Mouse (Mus musculus): ENCODE measurements around the gene Rap1b.

The Rap1b gene

DNA sequence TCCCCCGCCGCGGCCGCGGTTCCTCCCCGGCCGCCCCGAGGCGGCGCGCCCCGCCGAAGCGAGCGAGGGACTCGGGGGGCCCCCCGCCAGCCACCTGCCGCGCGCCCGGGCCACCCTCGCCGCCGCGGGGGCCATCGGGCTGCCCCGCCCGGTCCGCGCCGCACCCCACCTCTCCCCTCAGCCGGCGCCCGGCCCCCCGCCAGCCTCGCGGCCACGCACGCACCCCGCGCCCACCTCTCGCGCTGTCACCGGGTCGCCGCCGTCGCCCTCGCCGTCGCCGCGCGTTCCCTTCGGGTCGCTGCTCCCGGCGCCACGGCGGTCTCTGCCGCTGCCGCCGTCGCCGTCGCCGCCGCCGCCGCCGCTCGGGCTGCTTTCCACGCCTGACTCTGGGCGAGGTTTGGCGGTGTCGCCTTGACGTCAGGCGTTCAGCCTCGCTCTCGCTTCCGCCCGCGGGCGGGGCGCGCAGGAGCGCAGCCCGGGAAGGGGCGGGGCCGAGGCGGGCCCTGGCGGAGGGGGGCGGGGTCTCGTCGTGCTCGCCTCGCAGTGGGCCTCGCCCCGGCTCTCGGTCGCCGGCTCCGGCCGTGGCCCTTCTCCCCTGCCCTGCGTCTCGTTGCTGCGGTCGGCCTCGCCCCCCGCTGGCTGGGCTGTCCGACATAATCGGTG lies at the start of gene Rap1b:
Gene Rap1b, minus strand, starts transcription at position 439 of the 663 bp plus-strand sequence.
- peak; percentile 96 to 98 for DNase-seq (ENCODE audit: low spot score in 2 of 2)

DNA sequence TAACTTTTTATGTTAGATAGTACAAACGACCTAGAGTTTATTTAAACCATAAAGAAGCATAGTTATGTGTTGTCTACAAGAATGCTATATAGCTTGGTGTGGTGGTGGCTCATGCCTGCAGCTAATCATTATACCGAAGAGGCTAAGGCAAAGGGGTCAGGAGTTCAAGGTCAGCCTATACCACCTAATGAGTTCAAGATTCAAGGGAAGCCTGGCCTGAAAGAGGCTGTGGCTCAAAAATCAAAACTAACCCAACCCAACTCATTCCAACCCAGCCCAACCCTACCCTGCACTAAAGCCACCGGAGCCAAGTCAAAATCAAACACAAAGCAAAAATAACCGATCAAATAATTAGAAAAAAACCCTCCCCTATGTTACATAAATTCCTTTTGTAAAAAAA lies 49.4 kb upstream of the Rap1b start:
- no peak for DNase-seq (ENCODE audit: low spot score in 2 of 2)

DNA sequence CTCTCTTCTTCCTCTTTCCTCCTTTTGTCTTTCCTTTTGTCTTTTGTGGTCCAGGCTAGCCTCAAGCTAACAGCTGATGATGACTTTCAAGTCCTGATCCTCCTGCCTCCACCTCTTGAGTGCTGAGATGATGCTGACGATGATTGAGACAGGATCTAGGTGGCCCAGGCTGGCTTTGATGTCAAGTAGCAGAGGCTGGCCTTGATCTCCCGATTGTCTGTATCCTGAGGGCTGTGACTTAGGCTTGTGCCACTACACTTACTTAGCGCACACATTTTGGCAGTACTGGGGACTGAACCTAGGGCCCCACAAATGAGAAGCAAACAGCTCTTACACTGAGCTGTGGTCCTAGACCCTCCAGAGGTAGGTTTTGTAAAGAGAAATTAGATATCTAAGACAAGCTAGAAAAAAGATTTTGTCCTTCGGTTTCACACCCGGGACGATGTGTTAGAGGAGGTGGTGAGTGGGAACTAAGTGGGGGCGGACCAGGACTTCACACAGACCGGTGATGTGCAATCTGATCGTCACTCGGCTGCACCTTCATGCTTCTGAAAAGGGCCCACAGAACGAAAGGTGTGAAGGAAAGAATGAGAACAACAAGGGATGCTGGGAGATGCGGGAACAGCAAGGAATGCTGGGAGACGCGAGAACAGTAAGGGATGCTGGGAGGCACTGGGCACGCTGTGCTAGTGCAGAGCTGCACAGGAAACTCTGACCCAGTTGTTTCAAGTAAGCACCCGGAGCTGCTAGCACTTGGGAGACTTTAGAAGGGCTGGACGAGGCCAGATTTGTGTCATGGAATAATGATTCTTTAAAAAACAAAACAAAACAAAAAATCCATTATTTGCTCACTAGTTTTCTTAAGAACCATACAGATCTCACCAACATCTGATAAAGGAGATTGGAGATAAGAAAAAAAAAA lies 48.5 kb upstream of the Rap1b start:
- DNase-seq (ENCODE audit: low spot score in 2 of 2): no peak

DNA sequence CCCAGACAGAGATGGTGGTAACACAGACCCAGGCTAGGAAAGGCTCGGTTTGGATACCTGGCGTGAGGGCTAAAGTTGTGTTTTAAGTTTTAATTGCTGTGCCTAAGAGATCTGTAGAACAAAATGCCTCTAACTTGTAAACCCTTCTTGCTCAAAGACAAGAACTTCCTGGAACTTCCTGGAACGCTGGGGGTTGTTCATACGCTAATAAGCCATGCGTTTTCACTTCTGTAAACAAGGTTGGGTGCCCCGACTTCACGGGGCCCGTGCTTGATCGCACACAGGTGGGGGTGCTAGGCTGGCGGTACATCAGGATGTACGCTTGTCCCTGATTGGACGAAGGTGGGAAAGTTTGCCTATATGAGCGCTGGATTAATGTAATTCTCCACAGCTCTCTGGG lies 47.3 kb upstream of the Rap1b start:
- DNase-seq (ENCODE audit: low spot score in 2 of 2): peak in 1 of 2 experiments; percentile 35

DNA sequence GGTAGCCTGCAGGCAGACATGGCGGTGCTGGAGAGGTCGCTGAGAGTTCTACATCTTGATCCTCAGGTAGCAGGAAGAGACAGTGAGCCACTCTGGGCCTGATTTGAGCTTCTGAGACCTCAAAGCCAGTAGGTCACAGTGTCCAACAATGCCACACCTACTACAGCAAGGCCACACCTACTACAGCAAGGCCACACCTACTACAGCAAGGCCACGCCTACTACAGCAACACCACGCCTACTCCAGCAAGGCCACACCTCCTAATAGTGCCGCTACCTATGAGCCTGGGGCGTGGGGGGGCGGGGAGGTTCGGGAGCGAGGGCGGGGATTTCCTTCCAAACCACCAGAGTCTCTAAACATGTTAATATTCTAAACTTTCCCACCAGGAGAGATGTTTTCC lies 45.5 kb upstream of the Rap1b start:
- DNase-seq (ENCODE audit: low spot score in 2 of 2): no peak

DNA sequence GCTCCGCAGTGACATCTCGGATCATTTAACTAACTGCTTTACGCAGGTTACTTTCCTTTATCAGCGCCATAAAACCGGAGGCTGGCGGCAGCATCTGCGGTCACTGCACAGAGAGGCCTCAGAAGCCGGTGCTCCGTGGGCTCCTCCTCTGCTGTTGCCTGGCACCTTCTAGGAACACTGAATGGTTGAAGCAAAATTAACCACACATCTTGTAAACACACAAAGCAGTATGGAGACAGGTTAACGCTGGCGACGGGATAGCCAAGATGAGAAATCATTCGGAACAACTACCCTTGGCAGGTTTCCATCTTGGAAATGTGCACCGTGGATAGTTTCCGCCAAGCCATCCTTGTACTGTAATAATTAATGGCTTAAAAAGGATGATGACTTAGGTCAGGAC lies 43.0 kb upstream of the Rap1b start:
- no peak for DNase-seq (ENCODE audit: low spot score in 2 of 2)

DNA sequence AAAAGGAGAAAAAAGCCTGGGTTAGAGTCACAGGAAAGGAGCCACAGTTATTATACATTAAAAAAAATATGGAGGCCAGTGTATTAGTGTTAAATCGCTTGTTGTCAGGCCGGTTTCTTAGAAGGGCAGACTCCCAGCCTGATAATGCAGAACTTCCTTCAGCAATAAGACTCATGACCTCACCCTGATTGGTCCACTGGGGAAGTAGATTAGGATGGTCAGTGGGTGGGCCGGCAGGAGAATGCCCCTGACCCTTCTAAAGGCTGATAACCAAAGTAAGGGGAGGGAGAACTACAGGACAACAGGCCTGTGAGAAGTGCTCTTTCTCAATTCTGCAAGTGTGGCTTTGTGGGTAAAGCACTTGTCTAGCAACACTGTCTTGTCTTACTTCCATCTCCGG lies 39.5 kb upstream of the Rap1b start:
- DNase-seq (ENCODE audit: low spot score in 2 of 2): no peak

DNA sequence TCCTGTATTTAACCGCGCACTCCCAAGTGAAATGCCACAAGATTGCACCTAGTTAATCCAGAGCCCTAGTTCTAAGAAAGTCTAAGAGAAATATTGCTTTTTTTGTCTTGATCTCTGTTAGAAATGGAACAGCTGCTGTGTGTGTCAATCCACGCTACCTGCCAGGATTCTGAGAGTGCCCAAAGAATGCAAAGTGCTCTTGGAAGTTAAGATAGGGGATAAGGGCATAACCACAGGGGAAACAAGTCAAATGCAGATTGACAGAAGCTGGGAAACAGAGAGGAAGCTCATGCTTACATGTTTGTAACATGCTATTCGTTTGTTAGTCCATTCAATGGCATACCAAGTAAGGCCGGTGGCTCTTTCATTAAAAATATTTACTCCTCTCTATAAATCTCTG lies 38.9 kb upstream of the Rap1b start:
- DNase-seq (ENCODE audit: low spot score in 2 of 2): no peak

DNA sequence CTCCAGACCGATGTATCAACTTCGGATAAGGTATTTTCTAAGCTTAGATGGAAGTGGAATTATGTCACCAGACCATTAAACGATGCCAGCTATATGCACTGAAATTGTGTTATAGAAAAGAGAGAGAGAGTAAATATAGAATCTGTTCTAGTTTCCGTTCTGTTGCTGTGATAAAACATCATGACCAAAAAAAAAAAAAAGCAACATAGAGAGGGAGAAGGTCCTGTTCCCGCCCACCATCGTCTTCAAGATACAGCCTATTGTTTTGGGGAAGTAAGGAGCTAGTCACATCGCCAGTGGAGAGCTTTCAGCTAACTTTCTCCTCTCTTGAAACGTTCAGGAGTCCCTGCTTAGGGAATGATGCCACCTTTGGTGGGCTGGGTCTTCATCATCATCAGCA lies 37.6 kb upstream of the Rap1b start:
- DNase-seq (ENCODE audit: low spot score in 2 of 2): no peak

DNA sequence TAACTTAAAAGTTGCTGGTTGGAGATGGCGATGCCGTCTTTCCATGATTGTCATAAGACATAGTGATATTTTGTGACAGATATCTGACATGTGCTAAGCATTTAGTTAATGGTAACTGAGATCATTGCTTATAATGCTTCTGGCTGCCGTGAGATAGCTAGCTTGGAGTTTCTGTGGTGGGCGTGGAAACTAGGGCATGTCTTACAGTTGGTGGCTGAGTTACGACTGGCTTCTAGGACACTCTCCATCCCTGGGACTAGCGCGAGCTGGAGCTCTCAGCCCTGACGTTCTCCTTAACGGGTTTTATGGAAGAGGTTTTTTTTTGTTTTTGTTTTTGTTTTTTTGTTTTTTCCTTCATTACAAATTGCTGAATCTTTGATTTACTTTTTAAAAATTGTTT lies 32.8 kb upstream of the Rap1b start:
- DNase-seq (ENCODE audit: low spot score in 2 of 2): no peak

DNA sequence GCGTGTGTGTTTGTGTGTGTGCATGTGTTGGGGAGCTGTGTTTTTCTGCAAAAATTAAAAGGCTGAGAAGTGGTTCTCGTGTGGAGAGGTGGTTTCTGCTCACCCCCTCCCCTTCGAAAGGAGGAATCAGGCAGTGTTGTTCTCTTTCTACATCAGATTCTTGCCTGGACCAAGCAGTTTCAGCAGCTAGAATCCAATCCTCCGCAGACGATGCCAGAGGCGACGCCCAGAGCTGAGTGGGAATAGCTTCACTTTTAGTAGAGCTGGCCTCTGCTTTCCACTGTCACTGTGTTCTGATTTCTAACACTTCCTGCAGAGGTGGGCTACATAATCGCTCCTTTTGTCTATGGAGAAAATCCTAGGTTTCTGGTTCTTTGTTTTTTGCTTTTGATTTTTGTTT lies 31.0 kb upstream of the Rap1b start:
- DNase-seq (ENCODE audit: low spot score in 2 of 2): no peak

DNA sequence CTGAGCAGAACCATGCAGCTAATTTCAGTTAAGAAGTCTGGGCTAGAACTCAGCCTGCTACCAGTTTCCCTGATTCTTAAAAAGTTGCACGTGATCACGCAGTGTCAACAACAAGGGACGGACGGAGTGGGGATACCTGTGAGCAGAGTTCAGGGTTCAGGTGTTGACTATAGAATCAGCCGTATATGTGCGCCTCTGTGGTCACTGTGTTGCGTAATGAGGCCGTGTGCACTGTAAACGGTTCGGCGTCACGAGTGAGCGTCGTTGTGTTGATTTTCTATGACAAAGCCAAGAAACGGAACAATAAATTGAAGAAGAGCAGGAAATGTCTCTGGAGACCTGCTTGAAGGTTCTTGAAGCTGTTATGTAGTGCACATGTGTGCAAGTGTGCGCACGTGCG lies 30.6 kb upstream of the Rap1b start:
- no peak for DNase-seq (ENCODE audit: low spot score in 2 of 2)

DNA sequence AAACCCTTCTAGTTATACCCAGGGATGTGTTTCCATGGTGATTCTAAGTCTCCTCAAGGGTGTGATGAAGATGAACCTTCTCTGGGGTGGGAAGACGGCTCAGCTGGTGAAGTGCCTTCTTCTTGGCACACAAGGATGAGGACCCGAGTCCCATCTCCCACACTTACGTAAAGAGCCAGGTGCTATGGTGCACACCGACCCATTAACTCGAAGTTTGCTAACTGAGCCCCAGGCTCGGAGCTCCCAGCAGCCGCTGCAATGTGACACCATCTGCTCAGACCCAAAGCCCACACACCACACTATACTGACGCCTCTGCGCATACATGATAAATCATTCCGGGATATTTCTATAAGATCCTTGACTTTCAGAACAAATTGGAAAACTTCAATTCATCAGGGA lies 29.1 kb upstream of the Rap1b start:
- DNase-seq (ENCODE audit: low spot score in 2 of 2): no peak

DNA sequence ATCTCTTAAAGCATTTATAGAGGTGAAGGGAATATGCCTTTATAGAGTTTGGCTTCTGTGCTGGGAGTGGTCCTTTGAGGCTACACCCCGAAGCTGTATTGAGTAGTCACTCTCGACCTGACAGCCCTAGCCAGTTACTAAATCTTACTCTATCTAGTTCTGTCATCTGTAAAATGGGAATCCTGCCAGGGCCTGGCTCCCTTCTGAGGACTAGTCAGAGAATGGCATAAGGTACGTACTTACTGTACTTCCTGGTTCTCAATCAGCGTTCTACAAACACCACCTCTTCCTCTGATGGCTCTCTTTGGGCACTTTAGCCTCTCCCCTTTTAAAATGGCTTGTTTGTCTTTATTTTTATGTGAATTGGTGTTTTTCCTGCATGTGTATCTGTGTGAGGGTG lies 28.1 kb upstream of the Rap1b start:
- DNase-seq (ENCODE audit: low spot score in 2 of 2): no peak

DNA sequence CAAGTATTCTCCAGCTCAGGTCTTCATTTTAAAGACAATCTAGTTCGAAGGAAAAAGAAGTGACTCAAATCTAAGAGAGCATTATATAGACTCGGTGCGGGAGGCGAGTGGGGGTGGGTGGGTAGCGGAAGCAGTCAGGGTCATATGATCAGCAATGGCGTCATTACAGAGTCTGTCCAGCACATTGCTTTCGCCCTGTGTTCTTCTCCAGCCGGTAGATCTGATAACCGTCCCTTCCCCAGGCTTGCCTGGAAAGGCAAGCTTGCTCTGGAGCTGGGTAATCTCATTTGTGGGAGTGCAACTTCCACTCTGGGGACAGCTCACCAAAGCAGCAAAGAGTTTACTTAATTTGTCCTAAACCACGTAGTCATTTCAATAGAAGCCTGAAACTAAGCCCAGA lies 26.6 kb upstream of the Rap1b start:
- DNase-seq (ENCODE audit: low spot score in 2 of 2): no peak

DNA sequence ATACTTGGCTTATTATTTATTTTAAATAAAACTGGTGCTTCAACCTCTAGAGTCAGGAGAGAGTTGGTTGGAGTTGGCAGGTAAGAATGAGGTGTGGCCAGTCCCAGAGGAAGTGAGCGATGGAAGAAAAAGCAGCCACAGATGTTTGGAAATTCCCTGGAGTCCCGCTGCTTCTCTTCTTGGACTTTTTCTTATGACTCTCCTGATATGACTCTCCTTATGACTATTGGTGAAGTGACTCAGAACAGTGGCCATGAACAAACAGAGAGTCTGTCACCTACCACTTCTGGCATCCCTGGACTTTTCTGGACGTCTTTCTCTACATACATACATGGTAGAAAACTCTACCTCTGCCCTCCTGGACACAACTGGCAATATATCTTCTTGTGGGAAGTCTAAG lies 21.5 kb upstream of the Rap1b start:
- DNase-seq (ENCODE audit: low spot score in 2 of 2): no peak

DNA sequence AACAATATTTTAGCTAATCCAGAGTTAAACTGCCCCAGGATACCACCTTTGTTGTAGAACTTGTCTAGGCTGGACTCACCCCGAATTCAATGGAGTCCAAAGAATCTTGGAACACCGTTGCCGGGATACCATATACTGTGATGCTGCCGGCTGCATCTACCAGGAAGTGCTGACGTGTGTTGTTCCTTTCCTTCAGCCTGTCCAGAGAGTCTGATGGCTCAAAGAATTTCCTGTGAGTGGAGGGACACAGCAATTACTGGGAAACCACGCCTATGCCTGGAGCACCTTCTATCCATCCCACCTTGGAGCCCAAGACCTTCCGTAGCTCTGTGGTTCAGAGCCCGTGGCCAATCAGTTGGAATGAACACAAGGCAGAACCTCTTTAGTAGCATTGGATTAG lies 20.8 kb upstream of the Rap1b start:
- DNase-seq (ENCODE audit: low spot score in 2 of 2): no peak

DNA sequence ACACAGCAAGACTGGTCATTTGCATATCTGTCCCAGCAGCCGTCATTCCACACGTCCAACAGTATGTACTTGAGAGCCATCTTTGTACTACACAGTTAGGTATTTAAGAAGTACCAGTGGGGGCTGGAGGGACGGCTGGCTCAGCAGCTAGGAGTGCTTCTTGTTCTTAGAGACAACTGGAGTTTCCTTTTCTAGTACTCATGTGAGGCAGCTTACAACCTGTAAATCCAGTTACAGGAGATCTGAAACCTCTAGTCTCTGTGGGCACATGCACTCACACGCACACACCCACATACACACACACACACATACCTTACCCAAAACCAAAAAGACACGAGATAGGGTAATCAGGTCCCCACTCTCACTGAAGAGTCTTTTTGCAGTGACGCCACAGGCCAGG lies 18.9 kb upstream of the Rap1b start:
- DNase-seq (ENCODE audit: low spot score in 2 of 2): no peak

DNA sequence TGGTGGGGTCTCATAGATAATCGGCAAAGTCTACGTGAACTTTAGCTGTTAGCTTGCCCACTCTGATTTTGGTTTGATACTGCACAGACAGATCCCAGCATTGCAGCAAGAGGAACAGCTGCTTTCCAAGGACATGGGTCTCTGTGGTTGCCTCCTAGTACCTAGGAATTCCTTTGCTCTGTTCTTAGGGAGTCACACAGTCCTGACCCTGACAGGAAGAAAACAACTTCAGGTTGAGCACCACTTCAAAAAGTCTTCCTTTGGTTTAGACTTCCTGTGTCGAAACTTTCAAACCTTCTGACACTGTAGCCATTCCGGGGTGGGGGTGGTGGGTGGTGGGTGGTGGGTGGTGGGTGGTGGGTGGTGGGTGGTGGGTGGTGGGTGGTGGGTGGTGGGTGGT lies 18.4 kb upstream of the Rap1b start:
- no peak for DNase-seq (ENCODE audit: low spot score in 2 of 2)

DNA sequence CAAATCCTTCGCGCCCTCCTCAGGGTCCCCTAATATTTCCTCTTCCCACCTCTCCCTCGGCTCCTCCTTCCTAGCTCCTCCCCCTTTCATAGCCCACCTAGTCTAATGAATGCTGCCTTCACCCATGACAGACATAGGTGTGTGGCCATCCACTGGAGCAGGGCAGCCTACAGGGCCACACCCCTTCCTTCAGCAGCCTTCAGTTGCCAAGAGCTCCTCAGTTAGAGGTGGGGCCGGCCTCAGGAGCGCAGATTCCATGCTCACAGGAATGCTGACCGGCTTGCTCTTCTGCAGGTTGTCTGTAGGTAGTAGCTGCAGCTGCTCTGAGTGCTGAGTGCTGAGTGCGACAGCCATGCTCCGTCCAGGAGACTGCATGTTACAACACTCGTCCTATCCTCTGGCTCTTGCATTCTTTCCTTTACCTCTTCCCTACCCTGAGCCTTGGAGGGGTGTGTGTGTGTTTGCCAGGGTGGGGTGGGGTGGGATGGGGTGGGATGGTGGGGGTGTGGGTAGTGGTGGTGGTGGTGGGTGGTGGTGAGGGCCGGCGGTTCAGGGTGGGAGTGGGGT lies 16.3 kb upstream of the Rap1b start:
- DNase-seq (ENCODE audit: low spot score in 2 of 2): no peak

DNA sequence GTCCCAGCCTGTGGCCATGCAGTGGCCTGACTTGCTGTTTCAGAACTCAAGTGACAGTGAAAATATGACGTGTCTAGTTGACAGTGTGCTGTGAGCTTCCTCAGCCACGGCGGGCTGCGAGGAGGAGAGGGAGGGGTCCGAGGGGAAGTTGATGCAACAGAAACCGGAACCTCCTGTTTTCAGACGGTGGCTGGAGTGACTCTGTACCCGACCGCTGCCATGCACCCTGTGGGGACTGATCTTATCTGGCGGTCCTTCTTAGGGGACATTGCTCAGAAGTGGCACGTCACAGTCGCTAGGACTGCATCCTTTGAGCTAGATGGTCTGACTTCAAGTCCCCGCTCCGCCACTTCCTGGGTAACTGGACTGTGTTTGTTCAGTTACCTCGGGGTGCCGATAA lies 15.1 kb upstream of the Rap1b start:
- DNase-seq (ENCODE audit: low spot score in 2 of 2): peak in 1 of 2 experiments; percentile 75

DNA sequence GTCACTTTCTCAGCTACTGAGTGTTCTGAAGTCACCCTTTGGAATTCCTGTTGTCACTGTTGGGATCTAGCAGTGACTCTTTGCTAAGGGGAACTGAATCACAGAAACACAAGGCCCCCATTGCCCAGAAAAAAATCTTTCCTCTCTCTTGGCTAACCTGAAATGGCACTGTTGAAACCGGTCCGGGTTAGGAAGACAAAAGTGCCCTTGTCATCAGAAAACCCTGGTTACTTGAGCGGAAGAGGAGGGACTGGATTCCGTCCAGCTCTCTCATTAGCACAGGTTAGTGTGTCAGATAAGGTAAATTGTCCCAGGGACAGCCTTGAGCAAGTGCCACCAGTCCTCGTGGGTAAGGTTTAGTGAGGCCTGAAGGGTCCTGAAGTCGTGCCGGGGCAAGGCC lies 14.5 kb upstream of the Rap1b start:
- no peak for DNase-seq (ENCODE audit: low spot score in 2 of 2)

DNA sequence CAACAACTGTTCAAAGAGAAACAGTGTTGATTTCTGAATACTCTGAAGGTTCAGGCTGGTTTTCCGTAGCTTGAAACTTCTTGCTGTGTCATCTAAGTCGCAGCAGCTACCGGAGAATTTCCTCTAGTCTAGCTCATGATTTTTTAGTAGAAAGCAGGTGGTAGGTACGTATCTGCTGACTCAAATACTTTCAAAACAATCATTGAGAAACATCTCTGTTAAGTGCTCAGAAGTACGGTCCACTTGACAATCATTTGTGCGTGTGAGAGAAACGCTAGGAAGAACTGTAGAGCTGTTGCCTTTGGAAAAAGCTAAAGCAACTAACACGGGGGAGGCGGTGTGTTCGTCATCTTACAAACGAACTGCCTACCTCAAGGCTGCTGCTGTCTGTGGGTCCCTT lies 14.0 kb upstream of the Rap1b start:
- DNase-seq (ENCODE audit: low spot score in 2 of 2): no peak
